Mouse (Mus musculus) neutrophil, adult 65 days (primary cell): ENCODE measurements around the gene Ccdc102a. TPM values are rescaled to one million over a fixed set of nuclear protein-coding genes. Genes with fewer than 3 reads are reported as not detected.

Source experiments
- total RNA-seq: library from RNA; stranded (reverse); gene quantifications from 2 replicates; pipeline ENCODE4 v1.2.4, GENCODE M21; 2023

Ccdc102a gene
- 1.8 and 2.9 TPM in 2 replicates for total RNA-seq

DNA sequence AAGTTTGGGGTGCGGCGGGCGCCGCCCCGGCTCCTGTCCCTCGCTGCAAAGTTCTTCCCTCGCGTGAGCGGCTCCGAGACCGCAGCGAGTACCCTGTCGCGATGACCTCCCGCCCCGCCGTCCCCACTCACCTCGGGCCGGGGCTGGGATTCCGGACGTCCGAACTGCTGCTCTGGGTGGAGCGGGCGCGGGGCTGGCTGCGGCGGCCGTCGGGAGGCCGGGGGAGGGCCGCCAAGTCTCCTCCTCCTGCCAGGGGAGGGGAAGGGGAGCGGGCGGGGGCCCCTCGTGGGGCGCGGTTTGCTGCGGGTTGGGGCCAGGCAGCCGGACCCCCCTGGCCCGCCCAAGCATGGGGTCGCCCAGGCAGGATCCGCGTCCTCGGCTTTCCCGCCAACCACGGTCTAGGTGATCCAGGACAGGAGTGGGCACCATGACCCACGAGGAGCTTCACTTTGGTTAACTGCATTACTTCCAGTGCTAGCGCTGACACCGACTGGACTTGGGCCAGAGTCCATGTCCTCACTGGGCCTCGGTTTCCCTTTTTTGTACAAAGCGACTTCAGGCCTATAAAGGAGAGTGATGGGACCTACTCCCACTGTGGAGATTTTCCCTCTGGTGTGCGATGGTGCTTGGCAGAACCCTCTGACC, at the start of gene Ccdc102a:
TSS of gene Ccdc102a (minus strand) at position 248 of the 645 bp plus-strand sequence.

DNA sequence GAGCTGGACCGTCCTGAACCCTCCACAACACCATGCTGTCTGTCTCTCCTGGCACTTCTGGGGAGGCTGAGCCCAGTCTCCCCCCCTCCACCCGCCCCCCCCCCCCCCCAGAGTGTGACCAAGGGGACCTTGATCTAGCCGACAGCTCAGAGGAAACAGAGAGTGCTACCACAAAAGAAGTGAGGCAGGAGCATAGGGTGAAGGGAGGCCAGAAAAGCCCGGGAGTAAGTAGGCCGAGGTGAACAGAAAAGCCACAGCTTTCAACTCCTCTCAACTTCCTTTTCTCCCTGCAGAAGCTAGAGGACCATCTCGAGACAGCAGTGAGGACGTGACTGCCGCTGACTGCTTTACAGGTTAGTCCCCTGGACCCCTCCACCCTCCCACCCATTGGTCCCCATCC, 5.5 kb upstream of the Ccdc102a start, which contains the start of gene Adgrg5:
TSS of gene Adgrg5 (plus strand) at position 290 of the 400 bp plus-strand sequence.

DNA sequence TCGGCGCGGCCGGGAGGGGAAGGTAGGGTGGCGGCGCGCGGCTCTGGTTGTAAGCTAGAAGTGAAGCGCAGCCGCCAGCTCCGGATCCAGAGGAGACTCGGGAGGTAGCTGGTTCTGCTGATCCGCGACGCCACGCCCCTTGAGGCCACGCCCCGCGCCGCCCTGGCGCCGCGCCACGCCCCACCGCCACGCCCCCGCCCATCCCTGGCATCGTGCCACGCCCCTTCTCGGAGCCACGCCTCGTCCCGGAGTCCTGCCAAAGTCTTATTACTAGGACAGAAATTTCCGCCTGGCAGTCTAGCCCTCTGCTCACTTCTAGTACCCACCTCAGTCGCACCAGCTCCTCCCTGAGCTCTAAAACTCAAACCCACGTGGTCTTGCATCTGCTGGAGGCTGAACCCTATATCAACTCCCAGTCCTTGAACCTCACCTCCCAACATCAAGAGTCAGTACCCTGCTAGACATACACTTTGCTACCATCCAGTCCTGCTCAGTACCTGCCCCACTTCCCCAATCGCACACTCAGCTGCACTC, 41.6 kb downstream of the Ccdc102a start, which contains the start of gene Dok4:
TSS of gene Dok4 (minus strand) at position 134 of the 534 bp plus-strand sequence.

DNA sequence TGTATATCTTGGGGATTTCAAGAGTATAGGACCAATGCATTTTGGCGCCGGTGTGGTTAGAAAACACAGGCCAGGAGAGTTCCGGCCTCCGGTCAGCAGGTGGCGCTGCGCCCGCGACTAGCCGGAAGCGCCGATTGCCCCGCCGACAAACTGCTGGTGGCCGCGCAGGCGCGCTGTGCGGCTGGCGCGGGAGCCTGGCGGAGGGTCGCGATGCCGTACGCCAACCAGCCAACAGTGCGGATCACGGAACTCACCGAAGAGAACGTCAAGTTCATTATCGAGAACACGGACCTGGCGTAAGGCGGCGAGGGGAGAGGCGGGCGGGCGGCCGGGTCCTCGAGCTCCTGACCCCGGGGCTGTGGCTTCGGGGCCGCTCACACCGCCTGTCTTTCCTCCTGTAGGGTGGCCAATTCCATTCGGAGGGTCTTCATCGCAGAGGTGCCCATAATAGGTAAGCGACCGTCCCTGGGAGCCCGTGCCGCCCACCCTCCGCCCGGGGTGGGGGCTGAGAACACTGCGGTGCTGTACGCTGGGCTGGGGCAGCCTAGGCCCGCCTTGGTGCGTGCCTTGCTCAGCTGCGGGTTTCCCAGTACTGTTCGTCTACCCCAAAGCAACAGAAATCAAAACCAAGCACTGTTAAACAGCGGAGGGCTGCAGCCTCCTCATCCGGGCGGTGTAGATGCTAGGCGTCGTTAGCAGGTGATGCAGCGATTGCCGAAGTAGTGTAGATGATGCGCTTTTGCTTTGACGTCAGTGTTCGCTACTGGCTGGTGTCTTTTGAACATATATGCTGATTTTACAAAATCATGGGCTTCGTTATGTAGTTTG, 60.3 kb downstream of the Ccdc102a start, which contains the start of gene Polr2c:
TSS of gene Polr2c (plus strand) at position 105 of the 828 bp plus-strand sequence.

Other genes starting within 250 kb of the Ccdc102a start
- gene Pllp, start 221.8 kb downstream of the Ccdc102a start, total RNA-seq = not detected in 2 replicates
- not detected in 2 replicates for gene Ccl22, start 172.5 kb downstream of the Ccdc102a start, total RNA-seq
- not detected in 2 replicates for gene Cx3cl1, start 146.1 kb downstream of the Ccdc102a start, total RNA-seq
- gene Ccl17, start 107.6 kb downstream of the Ccdc102a start, total RNA-seq = not detected in 2 replicates
- gene Coq9, start 79.8 kb downstream of the Ccdc102a start, total RNA-seq = 20.1 and 22.0 TPM in 2 replicates
- 44.8 and 46.9 TPM in 2 replicates for gene Ciapin1, start 79.7 kb downstream of the Ccdc102a start, total RNA-seq
- gene Polr2c, start 60.6 kb downstream of the Ccdc102a start, total RNA-seq = 35.4 and 45.1 TPM in 2 replicates
- gene Dok4, start 41.8 kb downstream of the Ccdc102a start, total RNA-seq = 1.1 and 1.5 TPM in 2 replicates
- 9.5 and 12.4 TPM in 2 replicates for gene Adgrg5, start 5.6 kb upstream of the Ccdc102a start, total RNA-seq
- gene Adgrg1, start 56.7 kb upstream of the Ccdc102a start, total RNA-seq = 6.2 and 9.2 TPM in 2 replicates
- 175 and 211 TPM in 2 replicates for gene Adgrg3, start 99.6 kb upstream of the Ccdc102a start, total RNA-seq
- gene Drc7, start 137.0 kb upstream of the Ccdc102a start, total RNA-seq = 0.73 and 1.2 TPM in 2 replicates
- 19.7 and 20.8 TPM in 2 replicates for gene Katnb1, start 163.1 kb upstream of the Ccdc102a start, total RNA-seq